Mouse (Mus musculus) adrenal gland, adult 8-10 months (tissue): Measurements from ENCODE around the gene 4930474N05Rik. TPM values are rescaled to one million over a fixed set of nuclear protein-coding genes. Genes with fewer than 3 reads are reported as not detected.

Experiments
- DNase-seq: peaks from one replicate; pipeline ENCODE4 v3.0.0; 2022
- total RNA-seq, 4 experiments: library from RNA; stranded (reverse); gene quantifications; 2 replicates each; pipeline ENCODE4 v1.2.4; 2022

Gene 4930474N05Rik
- not detected for total RNA-seq

DNA sequence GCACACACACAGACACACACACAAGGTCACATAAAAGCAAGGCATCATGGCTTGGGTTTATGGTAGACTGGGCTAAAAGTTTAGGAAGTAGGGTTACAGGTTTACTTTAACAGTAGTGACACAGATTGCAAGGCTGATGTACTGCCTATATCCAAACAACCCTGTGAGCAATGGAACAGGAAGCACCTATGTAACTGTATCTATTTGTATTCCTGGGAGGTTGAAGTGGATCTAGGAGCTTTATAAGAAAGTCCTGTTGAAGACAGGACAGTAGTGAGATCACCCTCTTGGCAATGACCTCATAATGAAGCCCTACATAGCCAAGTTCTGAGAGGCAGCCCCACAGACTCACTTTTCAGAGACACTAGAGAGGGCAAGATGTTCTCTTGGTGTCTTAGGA lies at the start of gene 4930474N05Rik:
Gene 4930474N05Rik (plus strand): TSS at position 301 of the 400 bp plus-strand sequence.
- DNase-seq, result no peak

DNA sequence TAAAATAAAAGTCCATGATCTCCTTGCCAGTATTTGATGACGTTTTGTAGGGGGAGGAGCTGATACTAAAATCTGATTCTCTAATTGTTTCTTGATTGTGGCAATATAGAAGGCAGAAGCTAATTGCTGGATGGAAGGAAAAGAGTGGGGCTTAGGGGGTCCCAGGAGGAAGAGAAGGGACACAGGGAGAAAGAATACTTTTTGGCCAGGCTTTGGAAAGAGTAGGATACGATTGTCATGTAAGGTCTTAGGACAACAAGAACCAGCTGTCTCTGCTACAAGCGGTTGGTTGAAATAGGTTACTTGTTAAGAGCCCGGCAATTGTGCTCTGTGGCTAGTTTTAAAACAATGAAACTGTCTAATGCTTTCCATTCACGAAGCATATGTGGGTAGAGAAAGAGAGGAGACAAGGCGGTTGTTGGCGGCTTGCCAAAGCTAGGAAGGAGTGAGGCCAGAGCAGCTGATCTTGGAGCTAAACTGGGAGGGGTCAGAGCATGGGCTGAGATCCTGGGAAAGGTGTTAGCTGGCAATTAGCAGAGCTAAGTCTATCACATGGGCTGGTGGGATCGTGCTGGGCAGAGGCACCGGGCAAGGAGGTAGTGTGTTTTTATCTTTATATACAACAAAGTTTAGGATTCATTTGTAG lies 45.8 kb upstream of the 4930474N05Rik start:
- DNase-seq, result no peak

DNA sequence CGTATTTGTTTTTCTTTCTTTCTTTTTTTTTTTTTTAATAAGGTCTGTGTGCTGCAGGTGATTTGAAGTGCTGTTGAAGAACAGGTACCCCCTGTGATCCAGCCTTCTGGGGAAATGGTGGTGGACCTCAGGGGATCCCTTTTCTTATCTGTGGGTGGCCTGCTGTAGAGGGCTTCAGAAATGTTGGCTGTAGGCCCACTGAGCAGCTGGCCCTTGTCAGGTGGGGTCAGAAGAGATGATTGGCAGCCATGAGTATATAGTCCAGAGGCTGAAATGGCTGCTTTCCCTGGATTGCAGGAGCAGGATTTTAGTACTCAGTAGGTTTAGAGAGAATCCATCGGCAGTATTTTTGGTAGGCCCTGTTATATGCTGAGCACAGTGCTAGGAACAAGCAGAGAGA lies 41.4 kb upstream of the 4930474N05Rik start:
- no peak for DNase-seq

GRCm38 (mm10) chr14:36098528-36098927 lies 3.8 kb downstream of the 4930474N05Rik start:
- no peak for DNase-seq

DNA sequence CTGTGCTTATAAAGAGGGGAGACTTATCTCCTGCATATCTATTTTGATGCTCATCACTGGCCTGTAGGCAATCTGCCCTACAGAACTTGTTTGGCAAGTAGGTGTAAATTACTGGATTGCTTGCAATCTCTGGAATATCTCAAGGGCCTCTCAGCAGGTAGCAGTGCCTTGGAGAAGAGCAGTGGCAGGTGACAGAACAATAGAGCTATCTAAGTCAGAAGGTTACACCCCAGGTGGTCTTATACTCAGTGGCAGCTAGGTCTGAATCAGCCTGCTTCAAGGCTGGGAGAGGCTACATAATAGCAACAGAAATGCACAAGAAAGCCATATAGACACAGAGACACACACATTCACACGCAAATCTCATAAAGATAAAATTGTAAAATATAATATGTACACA lies 4.9 kb downstream of the 4930474N05Rik start:
- DNase-seq, result no peak

GRCm38 (mm10) chr14:36100731-36101130 lies 6.0 kb downstream of the 4930474N05Rik start:
- DNase-seq, result no peak

DNA sequence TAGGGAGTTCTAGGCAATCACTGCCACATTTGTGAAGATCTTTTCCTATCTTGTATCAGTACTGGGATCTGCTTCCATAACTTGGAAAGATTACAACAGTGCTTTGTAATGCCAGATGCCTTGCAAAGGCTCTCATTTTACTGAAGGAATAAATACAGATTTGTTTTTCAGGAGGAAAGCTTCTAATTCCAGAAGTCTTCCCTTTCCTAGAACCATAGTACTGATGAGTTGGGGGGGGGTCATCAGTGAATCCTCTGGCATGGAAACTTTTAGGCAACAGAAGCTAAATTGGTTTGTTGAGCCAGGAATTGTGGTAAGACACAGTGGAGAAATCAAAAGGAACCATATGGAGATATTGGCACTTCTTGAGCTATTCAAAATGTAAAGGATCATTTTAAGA lies 19.8 kb downstream of the 4930474N05Rik start:
- no peak for DNase-seq

DNA sequence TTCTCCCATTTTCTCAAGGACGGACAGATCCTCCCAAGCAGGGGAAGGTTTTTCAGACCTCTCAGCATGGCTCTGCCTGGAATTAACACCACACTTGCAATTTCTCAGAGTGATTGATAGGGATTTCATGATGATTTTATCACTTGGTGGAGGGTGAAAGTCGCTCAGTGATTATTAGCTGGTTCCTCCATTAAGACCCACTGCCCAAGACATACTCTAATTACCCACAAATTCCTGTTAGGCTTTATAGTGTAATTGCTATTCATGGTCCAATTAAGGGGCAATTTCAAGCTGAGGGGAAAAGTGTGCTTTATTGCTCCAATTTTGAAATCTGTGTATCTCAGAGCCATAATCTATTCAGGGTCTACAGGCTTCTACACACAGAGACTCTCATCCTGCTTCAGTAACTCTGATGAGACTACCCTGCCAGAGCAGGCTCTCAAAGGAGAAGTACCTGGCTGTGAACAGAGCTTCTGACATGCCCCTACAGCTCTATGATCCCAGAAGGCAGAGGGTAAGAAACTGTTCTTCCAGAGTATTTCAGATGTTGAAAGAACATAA lies 29.1 kb downstream of the 4930474N05Rik start:
- DNase-seq, result no peak

DNA sequence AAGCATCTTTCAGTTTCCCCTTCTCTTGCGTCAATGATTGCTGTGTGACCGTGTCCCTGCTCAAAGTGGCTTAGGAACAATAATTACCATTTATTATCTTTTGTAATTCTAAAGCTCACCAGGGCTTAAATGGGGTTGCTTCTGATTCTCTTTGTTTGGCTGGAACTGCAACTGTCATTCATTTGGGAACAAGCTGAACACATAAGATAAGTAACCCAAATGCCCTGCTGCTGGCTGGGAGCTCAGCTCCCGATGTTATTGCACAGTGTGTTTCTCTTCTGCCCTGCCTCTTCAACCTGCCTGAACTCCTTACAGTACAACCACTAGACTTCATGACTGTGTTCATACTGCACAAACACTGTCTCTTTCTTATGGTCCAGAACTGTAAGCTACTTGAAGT lies 41.0 kb downstream of the 4930474N05Rik start:
- no peak for DNase-seq

DNA sequence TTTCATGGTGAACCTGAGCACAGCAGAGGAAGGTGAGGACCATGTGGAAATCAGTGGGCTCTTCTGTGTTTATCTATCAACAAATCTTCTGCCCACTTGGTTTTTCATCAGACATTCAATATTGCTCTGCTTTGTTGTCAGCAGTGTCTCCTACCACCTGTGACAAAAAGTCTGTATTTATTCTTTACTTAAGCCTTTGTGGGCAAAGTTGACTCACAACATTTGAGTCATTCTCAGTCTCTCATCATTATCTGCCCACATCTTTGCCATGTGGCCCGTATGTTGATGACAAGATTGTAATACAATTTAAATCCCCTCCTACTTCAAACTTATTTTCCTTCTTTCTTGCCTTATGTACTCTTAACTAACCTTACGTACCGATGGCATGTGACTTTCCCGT lies 43.0 kb downstream of the 4930474N05Rik start:
- no peak for DNase-seq

GRCm38 (mm10) chr14:36145261-36145660 lies 50.5 kb downstream of the 4930474N05Rik start:
- no peak for DNase-seq
